Mouse (Mus musculus): ENCODE measurements at regions not wholly inside any gene's neighbourhood (a gene's known extent, or its start where the extent isn't known, plus 50 kb on each side); places are given as distances from the start of the nearest gene placed in this dataset.

DNA sequence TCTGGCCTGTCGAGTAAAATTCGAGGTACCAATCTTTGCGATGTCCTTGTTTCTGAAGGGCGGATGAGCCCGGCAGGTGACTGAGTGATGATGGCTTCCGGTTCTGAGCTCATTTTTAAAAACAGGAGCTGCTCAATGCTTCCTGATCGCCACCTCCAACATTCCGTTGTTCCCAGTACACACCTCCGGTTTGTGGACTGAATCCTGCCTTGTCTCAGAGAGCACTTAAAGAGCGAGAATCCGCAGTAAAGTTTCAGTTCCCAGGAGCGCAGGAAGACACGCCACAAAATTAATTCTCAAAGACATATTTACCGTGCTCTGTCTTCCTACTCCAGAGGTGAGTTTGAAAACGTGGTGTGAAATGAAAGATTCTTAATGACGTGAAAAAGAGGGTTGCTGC is 66.4 kb upstream of the Plcz1 start:
- no peaks in the 10 kb centered on the region for H3K4me1 ChIP-seq (ENCODE audit: insufficient read depth, low read depth, low read length)
- no peaks in the 10 kb centered on the region for H3K27me3 ChIP-seq (ENCODE audit: insufficient read depth, low read length)
- H3K9me3 ChIP-seq (replicated peaks) = peaks cover 50% of the 10 kb centered on the region
- no peaks in the 10 kb centered on the region for H3K36me3 ChIP-seq (replicated peaks)
- TF ChIP-seq GATA2 (IDR thresholded peaks at IDR 0.05; ENCODE audit: borderline replicate concordance, low read depth, low read length) (no peak), TAL1 (conservative IDR thresholded peaks at IDR 0.05; ENCODE audit: low read depth, low read length) (no peak), CTCF (IDR thresholded peaks at IDR 0.05; ENCODE audit: low read depth, low read length) (no peak), POLR2AphosphoS5 (IDR thresholded peaks at IDR 0.05; ENCODE audit: insufficient replicate concordance, low read depth, low read length) (no peak), GATA1 (IDR thresholded peaks at IDR 0.05; ENCODE audit: borderline replicate concordance, low read length) (no peak)
- ATAC-seq (ENCODE audit: extremely low read depth, insufficient number of reproducible peaks, low FRiP score, poor library complexity, severe bottlenecking) (no peak), DNase-seq (ENCODE audit: low spot score) (no peak)
- no peak overlapping the region for H3K4me3 ChIP-seq (ENCODE audit: low read depth, low read length)

DNA sequence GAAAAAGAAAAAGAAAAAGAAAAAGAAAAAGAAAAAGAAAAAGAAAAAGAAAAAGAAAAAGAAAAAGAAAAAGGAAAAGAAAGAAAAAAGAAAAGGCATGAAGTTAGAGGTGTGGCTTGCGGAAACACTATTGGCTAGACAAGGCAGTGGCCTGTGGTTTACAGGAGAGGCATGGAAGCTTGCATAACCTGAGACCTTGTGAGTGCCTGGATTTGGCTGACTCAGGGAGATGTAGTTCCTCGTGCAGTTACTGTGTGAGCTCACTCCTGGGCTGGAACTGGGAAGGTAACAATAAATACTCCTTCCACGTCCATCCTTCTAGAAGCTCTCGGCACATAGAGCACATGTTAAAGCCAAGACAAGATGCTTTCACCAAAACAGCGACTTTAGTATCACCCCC is 64.9 kb upstream of the Plcz1 start:
- Histone ChIP-seq H3K4me1 (ENCODE audit: insufficient read depth, low read depth, low read length) (no peaks in the 10 kb centered on the region), H3K4me3 (ENCODE audit: low read depth, low read length) (no peak overlapping the region), H3K9me3 (replicated peaks) (peaks cover 46% of the 10 kb centered on the region), H3K27me3 (ENCODE audit: insufficient read depth, low read length) (no peaks in the 10 kb centered on the region), H3K36me3 (replicated peaks) (no peaks in the 10 kb centered on the region)
- no peak for TF ChIP-seq GATA1 (IDR thresholded peaks at IDR 0.05; ENCODE audit: borderline replicate concordance, low read length)
- TF ChIP-seq GATA2 (IDR thresholded peaks at IDR 0.05; ENCODE audit: borderline replicate concordance, low read depth, low read length) = no peak
- no peak for TF ChIP-seq POLR2AphosphoS5 (IDR thresholded peaks at IDR 0.05; ENCODE audit: insufficient replicate concordance, low read depth, low read length)
- no peak for TF ChIP-seq TAL1 (conservative IDR thresholded peaks at IDR 0.05; ENCODE audit: low read depth, low read length)
- no peak for TF ChIP-seq CTCF (IDR thresholded peaks at IDR 0.05; ENCODE audit: low read depth, low read length)
- ATAC-seq (ENCODE audit: extremely low read depth, insufficient number of reproducible peaks, low FRiP score, poor library complexity, severe bottlenecking) (no peak), DNase-seq (ENCODE audit: low spot score) (no peak)

DNA sequence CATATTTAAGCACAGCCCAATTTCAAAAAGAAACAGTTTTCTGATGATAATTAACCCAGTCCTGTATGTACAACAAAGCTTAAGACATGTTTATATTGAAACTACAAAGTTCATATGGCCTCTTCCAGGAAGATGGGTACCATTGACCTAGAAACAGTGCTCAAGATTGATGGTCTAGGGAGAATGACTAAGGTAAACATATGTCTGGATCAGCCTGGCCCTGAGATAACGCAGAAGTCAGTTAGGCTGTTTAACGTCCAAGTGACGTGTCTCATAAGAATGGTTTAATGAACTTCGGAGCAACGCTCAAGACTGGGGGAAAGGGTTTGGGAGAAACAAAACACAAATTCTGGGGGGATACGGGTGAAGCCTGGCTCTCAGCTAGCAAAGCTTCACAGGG is 60.8 kb upstream of the Plcz1 start:
- Histone ChIP-seq H3K4me1 (ENCODE audit: insufficient read depth, low read depth, low read length) (no peaks in the 10 kb centered on the region), H3K27me3 (ENCODE audit: insufficient read depth, low read length) (no peaks in the 10 kb centered on the region), H3K9me3 (replicated peaks) (peaks cover 47% of the 10 kb centered on the region), H3K4me3 (ENCODE audit: low read depth, low read length) (no peak overlapping the region), H3K36me3 (replicated peaks) (no peaks in the 10 kb centered on the region)
- TF ChIP-seq CTCF (IDR thresholded peaks at IDR 0.05; ENCODE audit: low read depth, low read length) (no peak), TAL1 (conservative IDR thresholded peaks at IDR 0.05; ENCODE audit: low read depth, low read length) (no peak), POLR2AphosphoS5 (IDR thresholded peaks at IDR 0.05; ENCODE audit: insufficient replicate concordance, low read depth, low read length) (no peak), GATA2 (IDR thresholded peaks at IDR 0.05; ENCODE audit: borderline replicate concordance, low read depth, low read length) (no peak), GATA1 (IDR thresholded peaks at IDR 0.05; ENCODE audit: borderline replicate concordance, low read length) (no peak)
- ATAC-seq (ENCODE audit: extremely low read depth, insufficient number of reproducible peaks, low FRiP score, poor library complexity, severe bottlenecking) = no peak
- no peak for DNase-seq (ENCODE audit: low spot score)

DNA sequence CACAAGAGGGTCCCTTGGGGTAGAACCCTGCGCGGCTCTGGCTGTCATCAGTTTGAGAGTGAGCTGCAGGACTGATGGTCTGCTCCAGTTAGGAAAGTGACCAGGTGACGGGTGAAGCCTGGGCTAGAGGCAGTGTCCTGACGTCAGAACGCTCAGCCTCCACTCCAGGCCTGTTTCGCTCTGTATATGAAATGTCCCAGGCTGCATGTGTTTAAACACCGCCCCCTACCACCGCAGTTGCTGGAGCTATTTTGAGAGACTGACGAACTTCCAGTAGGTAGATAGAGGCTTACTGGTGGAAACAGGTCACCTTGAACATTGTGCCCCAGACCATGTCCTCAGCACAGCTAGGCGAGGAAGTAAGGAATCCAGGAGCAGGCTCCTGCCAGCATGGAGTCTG is 54.2 kb upstream of the Plcz1 start:
- Histone ChIP-seq H3K4me1 (ENCODE audit: insufficient read depth, low read depth, low read length) (no peaks in the 10 kb centered on the region), H3K27me3 (ENCODE audit: insufficient read depth, low read length) (no peaks in the 10 kb centered on the region), H3K9me3 (replicated peaks) (peaks cover 42% of the 10 kb centered on the region), H3K4me3 (ENCODE audit: low read depth, low read length) (no peak overlapping the region), H3K36me3 (replicated peaks) (no peaks in the 10 kb centered on the region)
- ATAC-seq (ENCODE audit: extremely low read depth, insufficient number of reproducible peaks, low FRiP score, poor library complexity, severe bottlenecking) (no peak), DNase-seq (ENCODE audit: low spot score) (no peak)
- TF ChIP-seq TAL1 (conservative IDR thresholded peaks at IDR 0.05; ENCODE audit: low read depth, low read length) = no peak
- TF ChIP-seq CTCF (IDR thresholded peaks at IDR 0.05; ENCODE audit: low read depth, low read length) = no peak
- TF ChIP-seq GATA1 (IDR thresholded peaks at IDR 0.05; ENCODE audit: borderline replicate concordance, low read length) = no peak

Data from G1E (cell line).